8 mouse cellular contexts compared by ENCODE assay signal in genomic region chr8:112257922-112258475, GRCm38 (mm10).
A peak's percentile ranks its signal among the peaks of the same experiment; 100 is the strongest.
DNase-seq lines count a peak whose midpoint lies in the region; ATAC-seq and TF ChIP-seq lines count a peak whose summit lies in the region.
"Had no signal": no experiment of that assay in that cellular context is flagged by ENCODE, and none has a peak within 500 bp of the region (broad histone marks: within the 10 kb centered on the region; RNA-seq: fewer than 3 reads in every experiment).

No protein-coding gene starts in this region.

- TF ChIP-seq CTCF in midbrain, postnatal 0 days (IDR thresholded peaks at IDR 0.05) = no peak

- no peaks in the 10 kb centered on the region for H3K36me3 ChIP-seq in kidney, embryonic 15.5 days
- no peaks in the 10 kb centered on the region for H3K36me3 ChIP-seq in embryonic facial prominence, embryonic 12.5 days
- no peaks in the 10 kb centered on the region for H3K36me3 ChIP-seq in forebrain, embryonic 16.5 days (ENCODE audit: control insufficient read depth, insufficient read depth)
- H3K36me3 ChIP-seq in midbrain, postnatal 0 days (ENCODE audit: insufficient read depth, low read length) = no peaks in the 10 kb centered on the region

- ATAC-seq in kidney, embryonic 15.5 days (replicated peaks; ENCODE audit: low FRiP score) = no peak
- ATAC-seq in embryonic facial prominence, embryonic 12.5 days (ENCODE audit: insufficient number of reproducible peaks, insufficient read depth, low FRiP score, low TSS enrichment) = no peak
- ATAC-seq in forebrain, embryonic 16.5 days = peak; percentile 79
- no peak for ATAC-seq in midbrain, postnatal 0 days (ENCODE audit: low FRiP score)

- peak overlapping the region; percentile 24 for H3K4me2 ChIP-seq in kidney, embryonic 15.5 days
- H3K4me2 ChIP-seq in embryonic facial prominence, embryonic 12.5 days (replicated peaks) = peak overlapping the region; percentile 49
- peak overlapping the region; percentile 54 for H3K4me2 ChIP-seq in forebrain, embryonic 16.5 days (ENCODE audit: low read length)
- peak overlapping the region; percentile 39 for H3K4me2 ChIP-seq in midbrain, postnatal 0 days (ENCODE audit: low read depth, low read length, poor library complexity, severe bottlenecking)

- H3K4me3 ChIP-seq in kidney, embryonic 15.5 days (replicated peaks) = no peak overlapping the region
- peak overlapping the region; percentile 15; the same call in 1 of the 2 replicates for H3K4me3 ChIP-seq in embryonic facial prominence, embryonic 12.5 days
- H3K4me3 ChIP-seq in forebrain, embryonic 16.5 days (replicated peaks; ENCODE audit: low read length) = peak overlapping the region; percentile 36
- peak overlapping the region; percentile 16 for H3K4me3 ChIP-seq in midbrain, postnatal 0 days (ENCODE audit: low read depth, low read length)

- no peak overlapping the region for H3K9ac ChIP-seq in kidney, embryonic 15.5 days
- no peak overlapping the region for H3K9ac ChIP-seq in embryonic facial prominence, embryonic 12.5 days
- H3K9ac ChIP-seq in forebrain, embryonic 16.5 days (replicated peaks; ENCODE audit: low read depth, low read length) = peak overlapping the region; percentile 40
- H3K9ac ChIP-seq in midbrain, postnatal 0 days (replicated peaks; ENCODE audit: low read length, poor library complexity, severe bottlenecking) = no peak overlapping the region

- H3K4me1 ChIP-seq in kidney, embryonic 15.5 days = no peaks in the 10 kb centered on the region
- H3K4me1 ChIP-seq in embryonic facial prominence, embryonic 12.5 days = peaks cover 7% of the 10 kb centered on the region; the same call in 1 of the 2 replicates
- peaks cover 14% of the 10 kb centered on the region for H3K4me1 ChIP-seq in forebrain, embryonic 16.5 days (replicated peaks; ENCODE audit: control insufficient read depth, insufficient read depth, low read length)
- H3K4me1 ChIP-seq in midbrain, postnatal 0 days (ENCODE audit: insufficient read depth, low read length) = peaks cover 2% of the 10 kb centered on the region; the same call in 1 of the 2 replicates

- H3K9me3 ChIP-seq in kidney, embryonic 15.5 days (replicated peaks) = no peaks in the 10 kb centered on the region
- no peaks in the 10 kb centered on the region for H3K9me3 ChIP-seq in embryonic facial prominence, embryonic 12.5 days
- H3K9me3 ChIP-seq in forebrain, embryonic 16.5 days (ENCODE audit: control insufficient read depth, low read length) = no peaks in the 10 kb centered on the region
- H3K9me3 ChIP-seq in midbrain, postnatal 0 days (ENCODE audit: low read length) = no peaks in the 10 kb centered on the region

- no peak overlapping the region for H3K27ac ChIP-seq in kidney, embryonic 15.5 days
- no peak overlapping the region for H3K27ac ChIP-seq in embryonic facial prominence, embryonic 12.5 days
- peak overlapping the region; percentile 70 for H3K27ac ChIP-seq in forebrain, embryonic 16.5 days (ENCODE audit: low read length)
- H3K27ac ChIP-seq in midbrain, postnatal 0 days (ENCODE audit: low read depth, low read length) = peak overlapping the region; percentile 14; the same call in 1 of the 2 replicates

- H3K27me3 ChIP-seq in kidney, embryonic 15.5 days = no peaks in the 10 kb centered on the region
- no peaks in the 10 kb centered on the region for H3K27me3 ChIP-seq in embryonic facial prominence, embryonic 12.5 days
- H3K27me3 ChIP-seq in forebrain, embryonic 16.5 days (replicated peaks; ENCODE audit: control insufficient read depth, insufficient read depth, low read length) = no peaks in the 10 kb centered on the region
- H3K27me3 ChIP-seq in midbrain, postnatal 0 days (ENCODE audit: insufficient read depth, low read length) = no peaks in the 10 kb centered on the region

- WGBS in kidney, embryonic 15.5 days = 52% methylated on average over 12 of the region's 13 CpGs
- 33% methylated on average over 13 of the region's 13 CpGs for WGBS in embryonic facial prominence, embryonic 12.5 days
- WGBS in forebrain, embryonic 16.5 days = 6% methylated on average over 13 of the region's 13 CpGs
- 25% methylated on average over 13 of the region's 13 CpGs for WGBS in midbrain, postnatal 0 days

- DNase-seq in kidney, adult 18-20 months = no peak
- DNase-seq in midbrain, postnatal 0 days (ENCODE audit: low spot score) = peak; percentile 22
- no peak for DNase-seq in layer of hippocampus, postnatal 36 days
- DNase-seq in adrenal gland, postnatal 10 days = no peak
- DNase-seq: lung, adult 18-20 months had no signal

Comparison
In these comparisons a context has a peak if more than half of its experiments do, and no peak if none do; other contexts are left out.
1. H3K27ac ChIP-seq: peak in forebrain, embryonic 16.5 days (single experiment) and midbrain, postnatal 0 days (single experiment); none in kidney, embryonic 15.5 days (single experiment) and embryonic facial prominence, embryonic 12.5 days (single experiment).
2. Peak in every context shown above with its lines, with median percentiles within 50 percentile points of each other: H3K4me2 ChIP-seq.